Mouse (Mus musculus) C2C12 (cell line): ENCODE results near the gene Ly75. TPM values are rescaled to one million over a fixed set of nuclear protein-coding genes. Genes with fewer than 3 reads are reported as not detected.

Experiments used
- H3K27me3 ChIP-seq: one replicate; pipeline ENCODE4 v1.6.1; 2011; ENCODE audit not compliant: control insufficient read depth, insufficient read depth, insufficient read length
- H3K36me3 ChIP-seq: one replicate; pipeline ENCODE4 v1.6.1; 2011; ENCODE audit not compliant: control insufficient read depth, insufficient read depth
- H3K4me3 ChIP-seq: one replicate; pipeline ENCODE4 v1.5.1; 2011; ENCODE audit warnings: mild to moderate bottlenecking, control low read depth; ENCODE audit not compliant: poor library complexity, insufficient read depth, severe bottlenecking
- H3K79me2 ChIP-seq: one replicate; pipeline ENCODE4 v1.6.1; 2011; ENCODE audit not compliant: control insufficient read depth, insufficient read depth
- H3K79me3 ChIP-seq: one replicate; pipeline ENCODE4 v1.6.1; 2011; ENCODE audit warnings: low read depth, control low read depth
- H3ac ChIP-seq: one replicate; pipeline ENCODE3; 2011; ENCODE audit warnings: low read depth; ENCODE audit not compliant: control insufficient read depth, insufficient read length
- CEBPB ChIP-seq: IDR thresholded peaks from one replicate; pipeline ENCODE4 v1.6.1; 2011; ENCODE audit warnings: low read depth, mild to moderate bottlenecking, control low read depth, moderate library complexity
- CTCF ChIP-seq: IDR thresholded peaks from one replicate; pipeline ENCODE4 v1.5.1; 2011; ENCODE audit not compliant: control insufficient read depth, insufficient read depth, insufficient read length
- FOSL1 ChIP-seq: IDR thresholded peaks from one replicate; pipeline ENCODE4 v1.8.0; 2011; ENCODE audit warnings: mild to moderate bottlenecking, low read length; ENCODE audit not compliant: poor library complexity, insufficient read depth, severe bottlenecking
- MAX ChIP-seq: IDR thresholded peaks from one replicate; pipeline ENCODE4 v1.6.1; 2011; ENCODE audit warnings: mild to moderate bottlenecking, control low read depth
- MYOD1 ChIP-seq: IDR thresholded peaks from one replicate; pipeline ENCODE4 v1.6.1; 2011; ENCODE audit warnings: low read depth; ENCODE audit not compliant: control insufficient read depth, insufficient read length
- MYOG ChIP-seq: IDR thresholded peaks from one replicate; pipeline ENCODE4 v1.6.1; 2011; ENCODE audit not compliant: control insufficient read depth, insufficient read length; ENCODE audit errors: extremely low read depth
- USF1 ChIP-seq: IDR thresholded peaks from one replicate; pipeline ENCODE4 v1.6.1; 2011; ENCODE audit warnings: low read depth, mild to moderate bottlenecking, control low read depth, moderate library complexity
- long read RNA-seq, 2 experiments: library from polyadenylated mRNA; unstranded; transcript quantifications; one replicate each; pipeline ENCODE4 v2.0.0; 2019 to 2020
- polyA plus RNA-seq: library from polyadenylated mRNA; unstranded; fragments of >200 nt; fragmentation: generic; extraction: Trizol; gene quantifications from one replicate; pipeline ENCODE4 v1.2.1, GENCODE M21; 2012; ENCODE audit warnings: missing spikeins

Gene Ly75
- polyA plus RNA-seq: 8.7 TPM
- long read RNA-seq, experiment 1, partial matches to known transcripts: 1 of 4 reads
- long read RNA-seq, experiment 1, other reads (novel, unspliced or antisense): 3 of 4 reads
- long read RNA-seq, experiment 2, full-length matches to known transcripts: 10 of 49 reads
- long read RNA-seq, experiment 2, partial matches to known transcripts: 27 of 49 reads
- long read RNA-seq, experiment 2, other reads (novel, unspliced or antisense): 12 of 49 reads

- Histone ChIP-seq H3ac (peak within 1 kb of the TSS; percentile 94), H3K27me3 (no peaks in the 10 kb centered on the region), H3K79me3 (peaks cover 5% of the 10 kb centered on the region), H3K79me2 (peaks cover 25% of the 10 kb centered on the region), H3K4me3 (peak within 1 kb of the TSS; percentile 54), H3K36me3 (no peaks in the 10 kb centered on the region)
- TF ChIP-seq USF1: no peak
- TF ChIP-seq MYOD1: no peak
- no peak for TF ChIP-seq MYOG
- TF ChIP-seq CTCF: no peak
- TF ChIP-seq MAX: no peak
- no peak for TF ChIP-seq FOSL1
- TF ChIP-seq CEBPB: no peak
Measured at GRCm38 (mm10) chr2:60382858-60383669, at the start of gene Ly75. Gene Ly75 (minus strand): TSS chr2:60383303.

GRCm38 (mm10) chr2:60430315-60431021, 47.4 kb upstream of the Ly75 start:
- Histone ChIP-seq H3K36me3 (no peaks in the 10 kb centered on the region), H3K79me3 (no peaks in the 10 kb centered on the region), H3K4me3 (no peak overlapping the region), H3K79me2 (no peaks in the 10 kb centered on the region), H3ac (no peak overlapping the region), H3K27me3 (no peaks in the 10 kb centered on the region)
- TF ChIP-seq MAX: no peak
- TF ChIP-seq MYOD1: no peak
- no peak for TF ChIP-seq MYOG
- TF ChIP-seq FOSL1: no peak
- TF ChIP-seq USF1: no peak
- no peak for TF ChIP-seq CEBPB
- TF ChIP-seq CTCF: no peak

DNA sequence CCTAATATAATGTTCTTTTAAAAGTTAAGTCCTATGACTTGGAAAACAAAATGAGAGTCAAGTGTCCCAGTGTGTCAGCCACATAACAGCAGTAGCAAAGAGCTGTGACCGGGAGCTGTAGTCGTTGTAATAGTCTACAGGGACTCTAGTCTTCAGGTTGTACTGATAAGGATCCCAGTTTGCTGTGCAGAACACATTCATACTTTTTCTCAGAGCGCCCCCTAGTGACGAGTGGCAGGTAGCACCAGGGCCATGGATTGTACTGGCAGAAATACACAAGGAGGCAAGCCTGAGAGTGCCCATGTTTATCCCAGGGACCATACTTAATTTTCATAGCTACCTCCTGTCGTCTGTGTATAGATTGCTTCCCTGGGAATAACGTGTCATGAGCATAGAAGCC, 35.0 kb upstream of the Ly75 start:
- Histone ChIP-seq H3ac (no peak overlapping the region), H3K27me3 (no peaks in the 10 kb centered on the region), H3K79me3 (no peaks in the 10 kb centered on the region), H3K36me3 (no peaks in the 10 kb centered on the region), H3K4me3 (no peak overlapping the region), H3K79me2 (no peaks in the 10 kb centered on the region)
- TF ChIP-seq CTCF (peak; percentile 55), USF1 (no peak)

DNA sequence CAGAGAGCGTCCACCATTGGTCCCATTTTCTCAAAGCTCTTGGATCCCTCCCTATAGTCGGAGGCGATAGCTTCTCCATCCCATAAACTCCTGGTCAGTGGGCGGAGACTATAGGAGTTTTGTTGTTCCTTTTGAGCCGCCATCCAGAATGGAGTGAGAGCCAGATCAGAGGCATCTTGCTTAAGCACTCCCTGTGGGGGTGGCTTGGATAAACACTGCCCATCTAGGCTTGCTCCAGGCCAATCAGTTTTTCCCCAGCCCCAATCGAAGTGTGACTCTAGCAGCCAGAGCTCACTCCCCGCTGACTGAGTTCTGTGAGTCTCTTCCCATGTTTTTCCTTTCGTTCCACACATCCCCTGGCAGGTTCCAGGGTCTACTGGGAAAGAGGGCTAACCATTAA, 31.2 kb upstream of the Ly75 start:
- TF ChIP-seq CTCF (no peak), FOSL1 (no peak), USF1 (no peak), MYOG (no peak), MAX (no peak), CEBPB (no peak), MYOD1 (no peak)
- no peak overlapping the region for H3K4me3 ChIP-seq
- no peak overlapping the region for H3ac ChIP-seq

GRCm38 (mm10) chr2:60413006-60413650, 30.0 kb upstream of the Ly75 start:
- H3K79me3 ChIP-seq: no peaks in the 10 kb centered on the region
- no peak overlapping the region for H3K4me3 ChIP-seq
- no peak overlapping the region for H3ac ChIP-seq
- H3K36me3 ChIP-seq: no peaks in the 10 kb centered on the region
- TF ChIP-seq MYOD1: no peak
- no peak for TF ChIP-seq FOSL1
- TF ChIP-seq USF1: no peak
- no peak for TF ChIP-seq MAX
- no peak for TF ChIP-seq MYOG
- TF ChIP-seq CTCF: no peak
- no peak for TF ChIP-seq CEBPB
- no peaks in the 10 kb centered on the region for H3K79me2 ChIP-seq
- no peaks in the 10 kb centered on the region for H3K27me3 ChIP-seq

More for the DNA sequence above, 31.2 kb upstream of the Ly75 start:
- Histone ChIP-seq H3K79me3 (no peaks in the 10 kb centered on the region), H3K79me2 (no peaks in the 10 kb centered on the region), H3K27me3 (no peaks in the 10 kb centered on the region), H3K36me3 (no peaks in the 10 kb centered on the region)
